Mouse (Mus musculus) cerebellum, adult 2 months (tissue): Measurements from ENCODE around the gene Slc28a3.

Experiments
- CTCF ChIP-seq: fragments of 200-500 bp; IDR thresholded peaks from 2 replicates; pipeline ENCODE4 v1.5.1; 2011; ENCODE audit warnings: low read depth, mild to moderate bottlenecking, control low read depth, low read length, moderate library complexity, borderline replicate concordance; ENCODE audit not compliant: insufficient read depth
- POLR2A ChIP-seq: fragments of 200-500 bp; IDR thresholded peaks from 2 replicates; pipeline ENCODE4 v1.6.1; 2011; ENCODE audit warnings: low read length, control low read depth, borderline replicate concordance; ENCODE audit not compliant: insufficient read depth

DNA sequence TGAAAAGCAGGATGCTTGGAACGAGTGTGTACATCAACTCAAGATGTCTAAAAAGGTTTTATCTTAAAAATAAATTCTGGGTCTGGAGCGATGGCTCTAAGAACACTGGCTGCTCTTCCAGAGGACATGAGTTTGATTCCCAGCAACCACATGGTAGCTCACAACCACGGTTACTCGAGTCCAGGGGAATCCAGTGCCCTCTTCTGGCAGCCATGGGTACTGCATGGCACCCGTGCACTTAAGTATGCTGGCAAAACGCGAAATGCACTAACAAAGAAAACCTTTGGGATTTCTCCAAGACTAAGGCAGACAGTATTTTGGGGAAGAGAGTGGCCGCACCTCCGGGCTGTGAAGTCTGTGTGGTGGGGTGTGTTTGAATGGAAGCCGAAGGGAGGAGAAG, 44.9 kb upstream of the Slc28a3 start:
- TF ChIP-seq CTCF = peak; percentile 22; the same call in 1 of the 2 replicates
- TF ChIP-seq POLR2A = no peak
